Mouse (Mus musculus) CD4-positive, CD25-positive, alpha-beta regulatory T cell, adult 4 months (primary cell): ENCODE results near the gene Nudcd2. TPM values are rescaled to one million over a fixed set of nuclear protein-coding genes. Genes with fewer than 3 reads are reported as not detected.

Experiments used
- ATAC-seq: one replicate; pipeline ENCODE4 v1.8.0; 2017
- polyA plus RNA-seq, 2 experiments: library from polyadenylated mRNA; unstranded; fragments of 100-300 nt; shearing (Covaris generic); gene quantifications; one replicate each; pipeline ENCODE4 v1.2.1; 2017

Nudcd2 gene
- polyA plus RNA-seq, 2 experiments from 2014 or later: 44.7 to 46.5 TPM

DNA sequence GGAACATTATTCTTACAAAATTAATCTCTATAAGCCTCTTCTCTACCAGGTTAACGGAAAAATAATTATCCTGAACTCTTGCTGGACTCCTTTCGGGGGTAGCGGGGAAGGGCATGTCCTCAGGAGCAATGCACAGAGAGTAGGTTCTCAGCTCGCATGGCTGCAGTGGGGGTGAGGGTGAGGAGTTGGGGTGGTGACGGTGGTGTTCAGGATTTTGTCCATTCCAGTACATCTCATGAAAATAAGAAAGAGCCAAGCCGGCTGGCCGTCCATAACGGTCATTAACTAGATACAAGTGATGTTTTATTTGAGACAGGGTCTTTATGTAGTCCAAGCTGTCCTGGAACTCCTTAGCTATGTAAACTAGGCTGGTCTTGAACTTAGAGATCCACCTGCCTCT lies 22.5 kb downstream of the Nudcd2 start:
- ATAC-seq: no peak

DNA sequence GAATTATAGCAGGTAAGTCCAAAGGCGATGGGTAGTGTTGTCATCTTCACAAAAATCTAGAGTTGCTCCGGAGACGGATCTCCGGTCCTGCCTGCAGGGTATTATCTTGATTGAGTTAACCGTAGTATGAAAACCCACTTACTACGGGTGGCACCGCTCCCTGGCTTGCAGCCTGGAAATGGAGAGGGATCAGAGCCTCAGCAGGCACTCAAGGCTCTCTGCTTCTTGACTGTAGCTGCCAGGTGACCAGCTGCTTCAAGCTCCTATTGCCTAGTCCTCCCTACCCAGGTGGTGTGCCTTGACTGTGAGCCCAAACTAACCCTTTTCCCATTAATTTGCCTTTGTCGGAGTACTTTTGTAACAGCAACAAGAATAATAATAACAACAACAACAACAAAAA lies 26.4 kb downstream of the Nudcd2 start:
- no peak for ATAC-seq

GRCm38 (mm10) chr11:40763395-40763794 lies 29.9 kb downstream of the Nudcd2 start:
- peak; percentile 99 for ATAC-seq

DNA sequence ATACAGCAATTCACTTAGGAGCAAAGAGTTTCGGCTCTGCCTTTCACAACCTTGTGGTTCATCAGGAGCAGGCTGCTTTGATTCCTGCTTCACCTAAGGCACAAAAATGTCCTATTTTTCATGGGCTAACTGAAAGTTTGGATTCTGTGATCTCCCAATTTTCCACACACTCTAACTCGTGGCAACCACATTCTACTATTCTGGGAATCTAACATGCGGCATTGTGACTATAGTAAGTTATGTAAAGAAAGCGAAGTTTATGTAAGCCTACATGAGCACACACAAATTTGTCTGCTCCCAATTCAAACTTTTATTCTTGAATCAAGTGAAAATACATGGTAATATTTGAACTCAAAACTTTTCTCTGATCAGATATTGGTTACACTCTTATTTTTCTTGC lies 31.2 kb downstream of the Nudcd2 start:
- no peak for ATAC-seq

DNA sequence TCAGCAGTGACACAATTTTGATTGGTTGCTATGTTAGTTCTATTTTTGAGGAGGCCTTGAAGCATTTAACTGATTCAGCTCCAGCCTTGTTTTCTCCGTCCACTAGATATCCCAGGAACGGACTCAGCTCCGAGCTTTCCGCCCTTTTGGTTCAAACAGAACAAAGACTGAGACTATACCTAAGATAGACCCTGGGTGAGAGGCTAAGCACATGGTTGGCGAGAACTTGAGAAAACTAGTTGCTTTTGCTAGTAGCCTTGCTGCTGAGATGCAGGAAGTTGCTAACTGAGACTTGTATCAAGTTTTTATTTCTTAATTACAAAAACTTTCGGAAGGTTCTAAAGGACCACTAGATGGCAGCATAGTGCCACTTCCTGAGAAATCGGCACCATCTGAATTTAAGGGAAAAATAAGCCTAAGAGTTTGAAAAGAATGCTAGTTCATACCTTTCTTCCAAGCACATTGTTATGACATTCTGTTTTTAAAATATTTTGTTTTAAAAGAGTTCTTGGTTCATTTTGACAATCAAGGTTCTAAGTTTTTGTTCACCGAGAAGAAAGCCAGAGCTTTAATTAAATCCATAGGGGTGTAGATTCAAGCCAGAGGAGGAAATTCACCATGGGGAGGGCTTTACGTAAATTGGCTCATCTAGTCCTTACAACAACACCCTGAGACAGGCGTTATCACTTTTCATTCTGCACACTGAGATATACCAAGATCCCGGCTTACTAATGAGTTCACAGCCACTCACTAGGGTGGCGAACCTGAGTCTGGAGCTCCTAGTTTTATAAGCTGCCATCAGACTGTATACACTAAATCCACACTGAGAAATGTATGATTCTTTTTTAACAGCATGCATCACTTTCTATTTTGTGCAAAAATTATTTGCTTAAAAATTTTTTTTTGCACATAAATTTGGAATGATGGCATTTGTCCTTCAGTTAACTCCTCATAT lies 42.1 kb downstream of the Nudcd2 start:
- no peak for ATAC-seq

DNA sequence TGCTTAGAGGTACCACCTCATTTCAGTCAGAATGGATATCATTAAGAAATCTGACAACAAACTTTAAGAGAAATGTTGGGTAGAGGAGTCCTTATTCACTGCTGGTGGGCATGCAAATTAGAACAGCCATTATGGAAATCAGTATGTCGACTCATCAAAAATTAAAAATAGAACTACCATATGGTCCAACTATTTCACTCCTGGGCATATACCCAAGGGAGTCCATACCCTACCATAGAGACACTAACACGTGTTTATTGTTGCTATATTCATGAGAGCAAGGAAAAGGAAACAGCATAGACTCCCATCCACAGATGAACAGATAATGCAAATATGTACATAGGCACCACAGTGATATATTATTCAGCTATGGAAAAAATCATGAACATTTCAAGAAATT lies 48.4 kb downstream of the Nudcd2 start:
- no peak for ATAC-seq

DNA sequence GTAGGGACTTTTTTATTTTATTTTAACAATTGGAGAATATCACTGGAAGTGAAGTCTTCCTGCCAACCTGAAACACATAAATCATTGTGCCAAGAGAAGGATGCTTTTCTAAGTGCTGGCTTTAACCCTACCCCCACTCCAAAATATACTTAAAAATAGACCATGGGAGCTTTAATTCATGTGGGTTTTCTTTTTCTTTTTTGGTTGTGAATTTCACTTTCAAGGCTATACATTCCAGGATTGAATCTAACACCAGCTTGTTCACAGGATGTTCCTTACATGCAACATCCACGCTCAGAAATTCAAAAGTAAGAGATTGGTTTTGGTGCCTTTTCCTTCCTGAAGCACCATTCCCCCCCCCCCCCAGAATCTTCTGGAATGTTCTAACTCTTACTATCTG lies 49.9 kb downstream of the Nudcd2 start:
- no peak for ATAC-seq

DNA sequence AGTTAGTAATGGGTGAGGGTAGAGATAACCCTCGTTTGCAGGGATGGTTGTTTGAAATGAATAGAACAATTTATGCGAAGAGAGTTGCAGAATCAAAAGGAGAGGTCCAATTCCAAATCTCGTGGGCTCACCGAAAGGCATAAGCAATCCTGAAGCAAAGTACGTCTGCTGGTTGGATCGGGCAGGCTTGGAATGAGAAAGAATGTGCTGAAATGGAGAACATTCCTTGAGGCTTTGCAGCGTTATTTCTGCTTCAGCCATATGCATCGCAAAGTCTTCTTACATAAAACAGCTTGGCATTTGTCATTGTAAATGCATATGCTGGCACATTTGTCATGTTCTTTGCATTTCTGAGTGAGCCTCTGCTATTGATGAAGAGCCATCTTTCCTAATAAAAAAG lies 50.9 kb downstream of the Nudcd2 start:
- ATAC-seq: no peak

DNA sequence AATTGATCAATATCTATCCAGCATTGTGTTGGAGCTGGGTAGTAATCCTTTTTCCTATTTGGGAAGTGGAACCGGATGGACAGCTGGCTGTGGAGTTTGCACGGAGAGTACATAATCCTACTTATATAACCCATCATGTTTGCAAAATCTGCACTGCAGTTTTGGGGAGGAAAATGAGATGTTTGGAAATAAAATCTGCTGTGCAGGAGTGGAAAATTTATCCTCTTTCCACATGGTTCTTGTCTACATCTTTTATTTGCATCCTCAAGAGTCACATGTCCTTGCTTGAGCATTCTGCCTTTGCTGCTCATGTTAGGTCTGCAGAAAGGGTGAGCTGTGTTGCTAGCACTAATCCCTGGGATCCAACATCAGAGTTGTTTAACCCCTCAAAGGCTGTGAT lies 53.4 kb downstream of the Nudcd2 start:
- ATAC-seq: no peak

Other genes with a start within 250 kb of the Nudcd2 start
- gene Mat2b, start 38.5 kb upstream of the Nudcd2 start, polyA plus RNA-seq: 100 to 1,000 TPM; 238 to 255 TPM
- gene Hmmr, start 245 bp upstream of the Nudcd2 start, polyA plus RNA-seq: 1 to 10 TPM; 3.6 to 7.1 TPM
- gene Ccng1, start 21.6 kb downstream of the Nudcd2 start, polyA plus RNA-seq: 10 to 100 TPM; 60.0 to 72.4 TPM